Mouse (Mus musculus) liver (tissue): ENCODE measurements around the gene Gm3625.
"Not testable (repeated sequence)": the region's sequence is repeated elsewhere in the genome, so short reads cannot be mapped to it uniquely, and the experiment has no call there.

ENCODE experiments used
- DNase-seq: peaks from one replicate; pipeline ENCODE4 v3.0.0-alpha.2; 2020; ENCODE audit warnings: mixed read lengths

Gm3625 gene

GRCm38 (mm10) chr12:4553704-4554103, 39.0 kb downstream of the Gm3625 start:
- DNase-seq = not testable (repeated sequence)

GRCm38 (mm10) chr12:4548053-4549013, 44.4 kb downstream of the Gm3625 start:
- DNase-seq = peak; percentile 70

- no peak for DNase-seq
Observed at GRCm38 (mm10) chr12:4547557-4547956, 45.2 kb downstream of the Gm3625 start.

GRCm38 (mm10) chr12:4546491-4546890, 46.2 kb downstream of the Gm3625 start:
- peak; percentile 10 for DNase-seq

GRCm38 (mm10) chr12:4545425-4545824, 47.3 kb downstream of the Gm3625 start:
- no peak for DNase-seq

- DNase-seq = no peak
Observed at GRCm38 (mm10) chr12:4544400-4544919, 48.3 kb downstream of the Gm3625 start.
